Comparison of ENCODE assay signal across 17 mouse cellular contexts in genomic region chr3:27615479-27615878, GRCm38 (mm10).
DNase-seq lines count a peak whose midpoint lies in the region; ATAC-seq and TF ChIP-seq lines count a peak whose summit lies in the region.
"Had no signal": no experiment of that assay in that cellular context is flagged by ENCODE, and none has a peak within 500 bp of the region (broad histone marks: within the 10 kb centered on the region; RNA-seq: fewer than 3 reads in every experiment).

No protein-coding gene starts in this region.

- intact Hi-C loops in heart, adult 2 months (cut with DNase I): loop anchor here (5.0 kb wide), 1 partner anchor 42 kb away; no protein-coding TSS in a partner anchor
- intact Hi-C loops in left cerebral cortex, postnatal 25 days (cut with DNase I): no loop called here

- TF ChIP-seq EP300 in heart, adult 2 months (IDR thresholded peaks at IDR 0.05; ENCODE audit: insufficient read depth, low read depth, low read length): no peak
- TF ChIP-seq EP300 in liver, postnatal 0 days (IDR thresholded peaks at IDR 0.05; ENCODE audit: low read depth): no peak

- peak overlapping the region; percentile 67 for H3K27ac ChIP-seq in heart, adult 2 months
- no peak overlapping the region for H3K27ac ChIP-seq in heart, embryonic 12.5 days (ENCODE audit: poor library complexity, severe bottlenecking)
- peak overlapping the region; percentile 81; the same call in 1 of the 2 replicates for H3K27ac ChIP-seq in liver, postnatal 0 days (ENCODE audit: low read depth)
- no peak overlapping the region for H3K27ac ChIP-seq in liver, embryonic 12.5 days

- no peak for TF ChIP-seq CTCF in heart, adult 2 months (IDR thresholded peaks at IDR 0.05)
- TF ChIP-seq CTCF in liver, postnatal 0 days (IDR thresholded peaks at IDR 0.05; ENCODE audit: low read depth): no peak
- no peak for TF ChIP-seq CTCF in brain, embryonic 14.5 days (IDR thresholded peaks at IDR 0.05; ENCODE audit: borderline replicate concordance, extremely low read depth, insufficient read depth, insufficient read length)

- no peak for ATAC-seq in heart, embryonic 12.5 days (ENCODE audit: insufficient number of reproducible peaks, low FRiP score)
- ATAC-seq in liver, postnatal 0 days: no peak
- no peak for ATAC-seq in liver, embryonic 12.5 days
- ATAC-seq: activated CD4-positive, CD25-positive, alpha-beta regulatory T cell, adult 4 months had no signal

- H3K27me3 ChIP-seq in heart, adult 2 months (ENCODE audit: control insufficient read depth, insufficient read depth, low read length): no peaks in the 10 kb centered on the region
- no peaks in the 10 kb centered on the region for H3K27me3 ChIP-seq in heart, embryonic 12.5 days (replicated peaks)
- H3K27me3 ChIP-seq in liver, postnatal 0 days (ENCODE audit: insufficient read depth, low read length): no peaks in the 10 kb centered on the region
- no peaks in the 10 kb centered on the region for H3K27me3 ChIP-seq in liver, embryonic 12.5 days (replicated peaks)

- H3K9me3 ChIP-seq in heart, embryonic 12.5 days (replicated peaks): no peaks in the 10 kb centered on the region
- H3K9me3 ChIP-seq in liver, postnatal 0 days (ENCODE audit: low read length): no peaks in the 10 kb centered on the region
- H3K9me3 ChIP-seq in liver, embryonic 12.5 days (replicated peaks): no peaks in the 10 kb centered on the region

- peaks cover 7% of the 10 kb centered on the region; the same call in 1 of the 2 replicates for H3K36me3 ChIP-seq in heart, adult 2 months (ENCODE audit: control insufficient read depth, insufficient read depth, low read length)
- H3K36me3 ChIP-seq in heart, embryonic 12.5 days: peaks cover 17% of the 10 kb centered on the region
- peaks cover 9% of the 10 kb centered on the region for H3K36me3 ChIP-seq in liver, postnatal 0 days (replicated peaks; ENCODE audit: insufficient read depth, low read length)
- H3K36me3 ChIP-seq in liver, embryonic 12.5 days: 0 out of 2 replicates have a peak, but pooled peaks cover 4% of the 10 kb centered on the region

- no peak overlapping the region for H3K9ac ChIP-seq in heart, adult 2 months (ENCODE audit: low read depth, low read length)
- no peak overlapping the region for H3K9ac ChIP-seq in heart, embryonic 12.5 days
- H3K9ac ChIP-seq in liver, postnatal 0 days (replicated peaks): no peak overlapping the region
- no peak overlapping the region for H3K9ac ChIP-seq in liver, embryonic 12.5 days

- TF ChIP-seq POLR2A in heart, adult 2 months (IDR thresholded peaks at IDR 0.05; ENCODE audit: insufficient read depth, low read depth, low read length): no peak
- TF ChIP-seq POLR2A in brain, embryonic 14.5 days (IDR thresholded peaks at IDR 0.05; ENCODE audit: borderline replicate concordance, extremely low read depth, insufficient read depth, insufficient read length, poor library complexity, severe bottlenecking): no peak

- WGBS in heart, adult 2 months: 76% methylated on average over 8 of the region's 8 CpGs
- 72% methylated on average over 8 of the region's 8 CpGs for WGBS in heart, embryonic 12.5 days
- whole genome bisulfite sequencing in liver, postnatal 0 days (ENCODE audit: insufficient replicate concordance): 54% methylated on average over 8 of the region's 8 CpGs
- 56% methylated on average over 8 of the region's 8 CpGs for WGBS in liver, embryonic 12.5 days (ENCODE audit: insufficient replicate concordance)

- no peak overlapping the region for H3K4me2 ChIP-seq in heart, embryonic 12.5 days
- no peak overlapping the region for H3K4me2 ChIP-seq in liver, postnatal 0 days (ENCODE audit: low read depth, low read length)
- no peak overlapping the region for H3K4me2 ChIP-seq in liver, embryonic 12.5 days

- peaks cover 27% of the 10 kb centered on the region for H3K4me1 ChIP-seq in heart, adult 2 months (ENCODE audit: control insufficient read depth, insufficient read depth, low read length)
- peaks cover 65% of the 10 kb centered on the region for H3K4me1 ChIP-seq in heart, embryonic 12.5 days (replicated peaks)
- H3K4me1 ChIP-seq in liver, postnatal 0 days (ENCODE audit: insufficient read depth): peaks cover 53% of the 10 kb centered on the region
- H3K4me1 ChIP-seq in liver, embryonic 12.5 days: peaks cover 42% of the 10 kb centered on the region

- H3K79me2 ChIP-seq in heart, adult 2 months (replicated peaks; ENCODE audit: control insufficient read depth, insufficient read depth, low read length): peaks cover 8% of the 10 kb centered on the region

- H3K4me3 ChIP-seq in heart, adult 2 months: no peak overlapping the region
- no peak overlapping the region for H3K4me3 ChIP-seq in heart, embryonic 12.5 days
- no peak overlapping the region for H3K4me3 ChIP-seq in liver, postnatal 0 days (ENCODE audit: low read depth, low read length)
- H3K4me3 ChIP-seq in liver, embryonic 12.5 days: no peak overlapping the region

- peak; percentile 46 for DNase-seq in adrenal gland, postnatal 14 days
- DNase-seq in adrenal gland, postnatal 25 days: no peak
- DNase-seq in heart, adult 2 months: no peak
- no peak for DNase-seq in liver, postnatal 0 days
- DNase-seq in brain, embryonic 14.5 days (ENCODE audit: low read depth): peak; percentile 51
- DNase-seq in left cerebral cortex, postnatal 25 days (ENCODE audit: low spot score in 2 of 2): no peak
- DNase-seq: cerebellum, adult 2 months; heart, adult 18-20 months; heart, postnatal 4 days; kidney, adult 11 months; kidney, postnatal 14 days; layer of hippocampus, adult 9-11 months; liver; right cerebral cortex, postnatal 25 days had no signal

Comparison
In these comparisons a context has a peak if more than half of its experiments do, and no peak if none do; other contexts are left out.
1. DNase-seq: peak in adrenal gland, postnatal 14 days (single experiment) and brain, embryonic 14.5 days (single experiment); none in adrenal gland, postnatal 25 days (single experiment), heart, adult 2 months (0 of 2), liver, postnatal 0 days (single experiment) and left cerebral cortex, postnatal 25 days (0 of 2).
2. H3K27ac ChIP-seq: peak in heart, adult 2 months (single experiment) and liver, postnatal 0 days (single experiment); none in heart, embryonic 12.5 days (single experiment) and liver, embryonic 12.5 days (single experiment).